In the genomic region with DNA sequence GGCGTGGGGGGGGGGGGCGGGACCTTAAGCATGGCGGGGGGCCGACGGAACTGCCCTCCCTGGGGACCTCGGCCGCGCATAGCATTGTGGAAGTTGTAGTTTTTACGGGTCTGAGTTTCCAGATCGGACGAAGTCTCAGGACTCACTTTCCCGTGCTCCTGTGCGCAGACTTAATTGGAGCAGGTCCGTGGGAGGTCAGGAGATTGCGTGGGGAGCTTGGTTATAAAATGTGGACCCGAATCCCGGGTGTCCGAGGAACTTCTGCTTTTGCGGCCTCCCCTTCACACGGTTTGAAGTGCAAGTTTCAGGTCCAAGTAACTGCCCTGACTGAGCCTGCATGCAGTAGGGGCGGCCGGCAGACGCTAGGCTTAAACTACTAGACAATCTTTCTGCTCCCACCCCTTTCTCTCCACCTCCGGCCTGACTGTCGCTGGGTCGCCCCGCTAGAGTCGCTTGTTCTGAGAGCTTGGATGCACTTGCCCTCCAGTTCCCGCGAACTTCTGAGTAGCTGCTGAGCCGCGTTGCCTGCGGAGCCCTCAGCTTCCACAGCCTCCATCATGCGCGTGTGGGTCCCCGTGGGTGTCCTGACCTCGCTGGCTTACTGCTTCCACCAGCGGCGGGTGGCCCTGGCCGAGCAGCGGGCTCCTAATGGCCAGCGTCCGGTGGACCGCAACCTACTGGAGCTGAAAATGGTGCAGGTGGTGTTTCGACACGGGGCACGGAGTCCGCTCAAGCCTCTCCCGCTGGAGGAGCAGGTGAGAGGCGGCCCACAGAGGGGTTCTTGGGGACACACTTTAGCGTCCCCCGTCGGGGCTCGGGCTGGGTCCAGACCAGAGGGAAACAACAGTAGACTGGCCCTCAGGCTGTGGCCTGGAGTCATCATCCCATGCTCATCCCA, we compare ENCODE assay signal across 8 mouse cellular contexts. TPM values are rescaled to one million over a fixed set of nuclear protein-coding genes. Genes with fewer than 3 reads are reported as not detected.
DNase-seq lines count a peak whose midpoint lies in the region; ATAC-seq and TF ChIP-seq lines count a peak whose summit lies in the region.

A gene (plus strand): TSS at position 167 of the 898 bp plus-strand sequence.

- no peaks in the 10 kb centered on the region for H3K79me2 ChIP-seq in heart, adult 2 months (replicated peaks; ENCODE audit: control insufficient read depth, insufficient read depth, low read length)

- intact Hi-C loops in heart, adult 2 months (cut with DNase I), result loop anchor here (5.0 kb wide), 1 partner anchor 68 kb away; no protein-coding TSS in a partner anchor

- peak within 1 kb of the TSS; percentile 85 for H3K4me3 ChIP-seq in embryonic facial prominence, embryonic 13.5 days
- H3K4me3 ChIP-seq in heart, adult 2 months, result peak within 1 kb of the TSS; percentile 90
- H3K4me3 ChIP-seq in limb, embryonic 13.5 days, result peak within 1 kb of the TSS; percentile 77
- H3K4me3 ChIP-seq in midbrain, embryonic 16.5 days (ENCODE audit: low read depth, low read length), result peak within 1 kb of the TSS; percentile 72

- peak; percentile 42; the same call in 1 of the 2 replicates for TF ChIP-seq EP300 in heart, adult 2 months (IDR thresholded peaks at IDR 0.05; ENCODE audit: insufficient read depth, low read depth, low read length)

- DNase-seq in 3134 (ENCODE audit: extremely low read depth, insufficient read length, low spot score), result peak; percentile 87
- DNase-seq in adrenal gland, postnatal 36 days, result peak; percentile 93 to 94
- peak; percentile 93 for DNase-seq in heart, adult 2 months
- DNase-seq in kidney, adult 8-10 months, result peak; percentile 93 to 95
- DNase-seq in spleen, postnatal 10 days (ENCODE audit: low spot score in 2 of 2), result peak; percentile 72 to 89

- peaks cover 24% of the 10 kb centered on the region for H3K4me1 ChIP-seq in embryonic facial prominence, embryonic 13.5 days
- no peaks in the 10 kb centered on the region for H3K4me1 ChIP-seq in heart, adult 2 months (ENCODE audit: control insufficient read depth, insufficient read depth, low read length)
- peaks cover 18% of the 10 kb centered on the region for H3K4me1 ChIP-seq in limb, embryonic 13.5 days
- H3K4me1 ChIP-seq in midbrain, embryonic 16.5 days (ENCODE audit: control insufficient read depth, insufficient read depth, low read length), result peaks cover 6% of the 10 kb centered on the region; the same call in 1 of the 2 replicates

- no peaks in the 10 kb centered on the region for H3K9me3 ChIP-seq in embryonic facial prominence, embryonic 13.5 days
- H3K9me3 ChIP-seq in limb, embryonic 13.5 days, result no peaks in the 10 kb centered on the region
- H3K9me3 ChIP-seq in midbrain, embryonic 16.5 days (replicated peaks; ENCODE audit: control insufficient read depth, low read length, poor library complexity, severe bottlenecking), result no peaks in the 10 kb centered on the region

- H3K9ac ChIP-seq in embryonic facial prominence, embryonic 13.5 days, result peak within 1 kb of the TSS; percentile 86
- peak within 1 kb of the TSS; percentile 91 for H3K9ac ChIP-seq in heart, adult 2 months (ENCODE audit: low read depth, low read length)
- peak within 1 kb of the TSS; percentile 81 for H3K9ac ChIP-seq in limb, embryonic 13.5 days
- peak within 1 kb of the TSS; percentile 71 for H3K9ac ChIP-seq in midbrain, embryonic 16.5 days (ENCODE audit: low read depth, low read length)

- no peak for TF ChIP-seq CTCF in heart, adult 2 months (IDR thresholded peaks at IDR 0.05)

- H3K36me3 ChIP-seq in embryonic facial prominence, embryonic 13.5 days, result 0 out of 2 replicates have a peak, but pooled peaks cover 5% of the 10 kb centered on the region
- H3K36me3 ChIP-seq in heart, adult 2 months (ENCODE audit: control insufficient read depth, insufficient read depth, low read length), result no peaks in the 10 kb centered on the region
- H3K36me3 ChIP-seq in limb, embryonic 13.5 days, result peaks cover 3% of the 10 kb centered on the region; the same call in 1 of the 2 replicates
- H3K36me3 ChIP-seq in midbrain, embryonic 16.5 days (ENCODE audit: control insufficient read depth, insufficient read depth, low read length), result no peaks in the 10 kb centered on the region

- under 1% methylated on average over 53 of the region's 54 CpGs for WGBS in embryonic facial prominence, embryonic 13.5 days
- WGBS in heart, adult 2 months, result under 1% methylated on average over 54 of the region's 54 CpGs
- under 1% methylated on average over 53 of the region's 54 CpGs for WGBS in limb, embryonic 13.5 days
- under 1% methylated on average over 50 of the region's 54 CpGs for WGBS in midbrain, embryonic 16.5 days

- ATAC-seq in embryonic facial prominence, embryonic 13.5 days (ENCODE audit: insufficient number of reproducible peaks, insufficient read depth, low FRiP score, low TSS enrichment, low read depth), result peak; percentile 90
- ATAC-seq in limb, embryonic 13.5 days (ENCODE audit: low FRiP score, low read depth), result peak; percentile 94
- ATAC-seq in midbrain, embryonic 16.5 days, result peak; percentile 96

- H3K4me2 ChIP-seq in embryonic facial prominence, embryonic 13.5 days, result peak within 1 kb of the TSS; percentile 91
- peak within 1 kb of the TSS; percentile 83 for H3K4me2 ChIP-seq in limb, embryonic 13.5 days (replicated peaks)
- H3K4me2 ChIP-seq in midbrain, embryonic 16.5 days (ENCODE audit: low read length), result peak within 1 kb of the TSS; percentile 83

- peak within 1 kb of the TSS; percentile 80 for H3K27ac ChIP-seq in embryonic facial prominence, embryonic 13.5 days
- H3K27ac ChIP-seq in heart, adult 2 months, result peak within 1 kb of the TSS; percentile 89
- H3K27ac ChIP-seq in limb, embryonic 13.5 days, result peak within 1 kb of the TSS; percentile 63
- H3K27ac ChIP-seq in midbrain, embryonic 16.5 days (ENCODE audit: low read length), result peak within 1 kb of the TSS; percentile 75

- no peaks in the 10 kb centered on the region for H3K27me3 ChIP-seq in embryonic facial prominence, embryonic 13.5 days
- H3K27me3 ChIP-seq in heart, adult 2 months (ENCODE audit: control insufficient read depth, insufficient read depth, low read length), result no peaks in the 10 kb centered on the region
- H3K27me3 ChIP-seq in limb, embryonic 13.5 days, result no peaks in the 10 kb centered on the region
- H3K27me3 ChIP-seq in midbrain, embryonic 16.5 days (ENCODE audit: control insufficient read depth, insufficient read depth, low read depth, low read length), result no peaks in the 10 kb centered on the region

- peak; percentile 52 for TF ChIP-seq POLR2A in heart, adult 2 months (IDR thresholded peaks at IDR 0.05; ENCODE audit: insufficient read depth, low read depth, low read length)

RNA-seq across cellular contexts. Expression of the gene that starts here (rescaled TPM):
- total RNA-seq in adrenal gland, postnatal 36 days (2021), result 10 to 100 TPM; 41.8 to 46.9 TPM
- 49.1 and 53.8 TPM in 2 replicates for polyA plus RNA-seq in embryonic facial prominence, embryonic 13.5 days (2015; fragmentation: Nextera tagmentation; extraction: Ambion mirVana)
- total RNA-seq in heart, adult 2 months (2021), result 10 to 100 TPM; 33.3 to 34.0 TPM
- polyA plus RNA-seq in heart, adult 2 months (2012; rRNA removed), result 32.7 and 43.8 TPM in 2 replicates
- polyA plus RNA-seq in limb, embryonic 13.5 days (2015; fragmentation: Nextera tagmentation; extraction: Ambion mirVana), result 37.6 and 40.5 TPM in 2 replicates
- polyA plus RNA-seq in midbrain, embryonic 16.5 days (2015; fragmentation: Nextera tagmentation; extraction: Ambion mirVana), result 17.9 and 24.8 TPM in 2 replicates

Comparison
In these comparisons a context has a peak if more than half of its experiments do, and no peak if none do; other contexts are left out.
1. Peak in every context shown above with its lines: DNase-seq, ATAC-seq, H3K4me3 ChIP-seq and H3K27ac ChIP-seq.